In genomic region chr10:47185487-47185886, GRCm38 (mm10) we compare ENCODE assay signal across 21 mouse cellular contexts.
"Had no signal": no experiment of that assay in that cellular context is flagged by ENCODE, and none has a peak within 500 bp of the region (broad histone marks: within the 10 kb centered on the region; RNA-seq: fewer than 3 reads in every experiment).

No protein-coding gene starts in this region.

- H3K4me2 ChIP-seq: limb, embryonic 12.5 days; limb, embryonic 15.5 days; liver, embryonic 11.5 days; midbrain, embryonic 11.5 days; neural tube, embryonic 12.5 days; neural tube, embryonic 15.5 days had no signal

- H3K4me1 ChIP-seq: limb, embryonic 12.5 days; limb, embryonic 15.5 days; neural tube, embryonic 12.5 days; neural tube, embryonic 15.5 days had no signal

- H3K27me3 ChIP-seq: limb, embryonic 12.5 days; limb, embryonic 15.5 days; neural tube, embryonic 12.5 days; neural tube, embryonic 15.5 days had no signal

- H3K36me3 ChIP-seq: limb, embryonic 12.5 days; limb, embryonic 15.5 days; neural tube, embryonic 12.5 days; neural tube, embryonic 15.5 days had no signal

- DNase-seq: kidney, adult 11 months; kidney, adult 8-10 months; kidney, postnatal 14 days; kidney, postnatal 4 days; left cerebral cortex, postnatal 4 days; liver, postnatal 0 days; midbrain, embryonic 14.5 days; right cerebral cortex, adult 18-20 months; right cerebral cortex, postnatal 14 days; right cerebral cortex, postnatal 4 days; thymus, adult 2 months; thymus, postnatal 14 days; thymus, postnatal 4 days had no signal

- H3K9me3 ChIP-seq: limb, embryonic 12.5 days; limb, embryonic 15.5 days; neural tube, embryonic 12.5 days; neural tube, embryonic 15.5 days had no signal

- H3K27ac ChIP-seq: limb, embryonic 12.5 days; limb, embryonic 15.5 days; liver, embryonic 14.5 days; neural tube, embryonic 12.5 days; neural tube, embryonic 15.5 days; stomach, postnatal 0 days had no signal

- H3K9ac ChIP-seq: limb, embryonic 12.5 days; limb, embryonic 15.5 days; liver, embryonic 14.5 days; liver, postnatal 0 days; neural tube, embryonic 12.5 days; neural tube, embryonic 15.5 days had no signal

- H3K4me3 ChIP-seq: limb, embryonic 12.5 days; limb, embryonic 15.5 days; neural tube, embryonic 12.5 days; neural tube, embryonic 15.5 days had no signal

- ATAC-seq: liver, postnatal 0 days had no signal
